Mouse (Mus musculus): ENCODE results near the gene Erp29. TPM values are rescaled to one million over a fixed set of nuclear protein-coding genes. Genes with fewer than 3 reads are reported as not detected.

Erp29 gene
- total RNA-seq (2014; fragmentation: Nextera tagmentation) (410 and 421 TPM in 2 replicates), total RNA-seq (2017) (928 and 1,056 TPM in 2 replicates)

GRCm38 (mm10) chr5:121452026-121452869 lies at the start of gene Erp29:
Erp29 (minus strand) TSS chr5:121452506.
- peak; percentile 77 for ATAC-seq (replicated peaks; ENCODE audit: poor library complexity, severe bottlenecking)

- peak; percentile 90 for ATAC-seq (replicated peaks; ENCODE audit: poor library complexity, severe bottlenecking)
Measured at GRCm38 (mm10) chr5:121501424-121501996, 49.2 kb upstream of the Erp29 start.

- ATAC-seq (replicated peaks; ENCODE audit: poor library complexity, severe bottlenecking): peak; percentile 70
Measured at GRCm38 (mm10) chr5:121500719-121501118, 48.4 kb upstream of the Erp29 start.

- ATAC-seq (replicated peaks; ENCODE audit: poor library complexity, severe bottlenecking): no peak
Measured at GRCm38 (mm10) chr5:121493305-121493704, 41.0 kb upstream of the Erp29 start.

GRCm38 (mm10) chr5:121484801-121485200 lies 32.5 kb upstream of the Erp29 start:
- ATAC-seq (replicated peaks; ENCODE audit: poor library complexity, severe bottlenecking): no peak

- ATAC-seq (replicated peaks; ENCODE audit: poor library complexity, severe bottlenecking): peak; percentile 69
Measured at GRCm38 (mm10) chr5:121477680-121478079, 25.4 kb upstream of the Erp29 start.

- ATAC-seq (replicated peaks; ENCODE audit: poor library complexity, severe bottlenecking): no peak
Measured at GRCm38 (mm10) chr5:121476040-121476439, 23.7 kb upstream of the Erp29 start.

- ATAC-seq (replicated peaks; ENCODE audit: poor library complexity, severe bottlenecking): no peak
Measured at GRCm38 (mm10) chr5:121474610-121475009, 22.3 kb upstream of the Erp29 start.

GRCm38 (mm10) chr5:121472411-121472810 lies 20.1 kb upstream of the Erp29 start:
- no peak for ATAC-seq (replicated peaks; ENCODE audit: poor library complexity, severe bottlenecking)

GRCm38 (mm10) chr5:121469566-121469965 lies 17.3 kb upstream of the Erp29 start:
- ATAC-seq (replicated peaks; ENCODE audit: poor library complexity, severe bottlenecking): no peak

GRCm38 (mm10) chr5:121463601-121464250 lies 11.4 kb upstream of the Erp29 start:
- no peak for ATAC-seq (replicated peaks; ENCODE audit: poor library complexity, severe bottlenecking)

- no peak for ATAC-seq (replicated peaks; ENCODE audit: poor library complexity, severe bottlenecking)
Measured at GRCm38 (mm10) chr5:121462967-121463366, 10.7 kb upstream of the Erp29 start.

GRCm38 (mm10) chr5:121462171-121462502 lies 9.8 kb upstream of the Erp29 start:
- peak; percentile 95 for ATAC-seq (replicated peaks; ENCODE audit: poor library complexity, severe bottlenecking)

- ATAC-seq (replicated peaks; ENCODE audit: poor library complexity, severe bottlenecking): no peak
Measured at GRCm38 (mm10) chr5:121461339-121462170, 9.2 kb upstream of the Erp29 start.

- no peak for ATAC-seq (replicated peaks; ENCODE audit: poor library complexity, severe bottlenecking)
Measured at GRCm38 (mm10) chr5:121455510-121456265, 3.4 kb upstream of the Erp29 start.

GRCm38 (mm10) chr5:121454503-121454782 lies 2.1 kb upstream of the Erp29 start:
- ATAC-seq (replicated peaks; ENCODE audit: poor library complexity, severe bottlenecking): no peak

- no peak for ATAC-seq (replicated peaks; ENCODE audit: poor library complexity, severe bottlenecking)
Measured at GRCm38 (mm10) chr5:121453743-121454502, 1.6 kb upstream of the Erp29 start.

- ATAC-seq (replicated peaks; ENCODE audit: poor library complexity, severe bottlenecking): no peak
Measured at GRCm38 (mm10) chr5:121452906-121453305, 600 bp upstream of the Erp29 start.

GRCm38 (mm10) chr5:121451644-121452025 lies 671 bp downstream of the Erp29 start, which contains the start of gene Tmem116:
Tmem116 (plus strand) TSS chr5:121451893.
- ATAC-seq (replicated peaks; ENCODE audit: poor library complexity, severe bottlenecking): 0 out of 2 replicates have a peak, but pooled peaks have one; percentile 7
